Mouse (Mus musculus) liver, postnatal 0 days (tissue): ENCODE measurements around the gene Gm13420.

ENCODE experiments used
- CTCF ChIP-seq: sonication (generic); IDR thresholded peaks from 2 replicates; pipeline ENCODE4 v1.5.1; 2016; ENCODE audit warnings: antibody characterized with exemption, low read depth
- EP300 ChIP-seq: IDR thresholded peaks from 2 replicates; pipeline ENCODE4 v1.6.1; 2016; ENCODE audit warnings: antibody characterized with exemption, low read depth, mild to moderate bottlenecking

DNA sequence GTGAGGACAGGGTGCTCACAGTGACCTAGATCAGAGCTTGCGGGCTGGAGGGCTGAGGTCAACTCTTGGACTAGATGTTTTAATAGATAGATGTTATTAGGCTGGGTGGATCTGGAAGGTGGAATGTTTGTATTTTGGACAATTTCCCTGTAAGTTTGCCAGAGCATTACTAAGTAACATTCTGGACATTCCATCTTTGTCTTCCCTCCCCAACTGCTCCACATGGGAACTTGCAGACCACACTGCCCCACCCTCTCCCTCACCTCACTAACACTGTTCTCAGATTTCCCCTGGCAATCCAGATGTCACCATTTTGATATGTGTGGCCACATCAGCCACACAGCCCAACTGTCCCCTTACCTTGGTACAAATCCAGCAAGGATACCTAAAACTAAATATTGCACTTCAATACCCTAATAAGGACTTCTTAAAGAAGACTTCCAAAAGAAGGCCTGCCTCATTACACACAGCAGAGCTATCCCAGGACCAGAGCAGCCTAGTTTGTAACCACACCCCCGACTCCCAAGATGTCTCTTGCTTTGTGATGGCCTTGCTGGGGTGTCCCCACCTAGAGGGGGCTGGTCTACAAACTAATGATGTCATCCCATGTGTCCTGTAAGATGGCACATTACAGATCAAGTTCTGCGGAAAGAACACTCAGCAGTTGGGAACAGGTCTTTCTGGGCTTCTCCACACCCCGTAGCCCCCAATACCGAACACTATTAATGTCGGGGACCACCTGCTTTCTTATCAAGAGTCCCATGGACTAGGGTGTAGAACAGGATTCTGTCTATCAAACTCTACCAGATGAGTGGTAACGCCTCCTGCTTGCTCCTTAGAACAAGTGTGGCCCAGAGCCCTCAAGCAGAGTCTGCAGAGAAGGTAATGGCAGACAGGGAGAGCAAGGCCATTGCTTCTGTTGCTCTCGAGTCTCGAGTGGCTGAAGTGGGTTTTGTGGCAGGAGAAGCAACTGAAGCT lies 48.1 kb downstream of the Gm13420 start:
- TF ChIP-seq CTCF (no peak), EP300 (no peak)
